Mouse (Mus musculus): ENCODE measurements around the gene Sac3d1.

Sac3d1 gene

GRCm38 (mm10) chr19:6068951-6069350 is 49.5 kb downstream of the Sac3d1 start:
- no peak for DNase-seq

GRCm38 (mm10) chr19:6067724-6068415 is 50.6 kb downstream of the Sac3d1 start, which contains the start of gene Tm7sf2:
Tm7sf2 (minus strand) TSS chr19:6068373.
- peak; percentile 82 to 84 for DNase-seq

- DNase-seq: peak; percentile 64 to 76
Measured at GRCm38 (mm10) chr19:6067011-6067723, 51.3 kb downstream of the Sac3d1 start.

- DNase-seq: no peak
Measured at GRCm38 (mm10) chr19:6066571-6066970, 51.9 kb downstream of the Sac3d1 start.
